In genomic region chr4:102148766-102149165, GRCm38 (mm10) we compare ENCODE assay signal across 23 mouse cellular contexts.
DNase-seq lines count a peak whose midpoint lies in the region; ATAC-seq and TF ChIP-seq lines count a peak whose summit lies in the region.
"Had no signal": no experiment of that assay in that cellular context is flagged by ENCODE, and none has a peak within 500 bp of the region (broad histone marks: within the 10 kb centered on the region; RNA-seq: fewer than 3 reads in every experiment).

No protein-coding gene starts in this region.

- H3K9me3 ChIP-seq in midbrain, embryonic 14.5 days (ENCODE audit: control insufficient read depth, low read length), result no peaks in the 10 kb centered on the region
- H3K9me3 ChIP-seq: embryonic facial prominence, embryonic 15.5 days; hindbrain, embryonic 15.5 days; limb, embryonic 10.5 days; stomach, embryonic 15.5 days had no signal

- H3K27me3 ChIP-seq in thymus, adult 2 months (ENCODE audit: control insufficient read depth, insufficient read depth, low read length), result no peaks in the 10 kb centered on the region
- H3K27me3 ChIP-seq in midbrain, embryonic 14.5 days (ENCODE audit: control insufficient read depth, insufficient read depth, low read length), result no peaks in the 10 kb centered on the region
- H3K27me3 ChIP-seq: embryonic facial prominence, embryonic 15.5 days; hindbrain, embryonic 15.5 days; stomach, embryonic 15.5 days had no signal

- no peak for TF ChIP-seq POLR2A in brain, embryonic 14.5 days (IDR thresholded peaks at IDR 0.05; ENCODE audit: borderline replicate concordance, extremely low read depth, insufficient read depth, insufficient read length, poor library complexity, severe bottlenecking)
- TF ChIP-seq POLR2A in thymus, adult 2 months (IDR thresholded peaks at IDR 0.05; ENCODE audit: control insufficient read depth, extremely low read depth, insufficient read depth, low read length, poor library complexity), result no peak

- ATAC-seq in midbrain, embryonic 14.5 days (ENCODE audit: low FRiP score, low TSS enrichment), result no peak
- ATAC-seq in megakaryocyte-erythroid progenitor cell, adult 5-6 weeks (replicated peaks; ENCODE audit: low FRiP score, low TSS enrichment, poor library complexity, severe bottlenecking), result no peak
- ATAC-seq: forebrain, embryonic 16.5 days; intestine, embryonic 16.5 days; liver, postnatal 0 days; midbrain, embryonic 16.5 days had no signal

- H3K4me1 ChIP-seq in thymus, adult 2 months (replicated peaks; ENCODE audit: control insufficient read depth, insufficient read depth, low read length), result no peaks in the 10 kb centered on the region
- H3K4me1 ChIP-seq in midbrain, embryonic 14.5 days (ENCODE audit: control insufficient read depth, insufficient read depth, low read length), result no peaks in the 10 kb centered on the region
- H3K4me1 ChIP-seq: embryonic facial prominence, embryonic 15.5 days; hindbrain, embryonic 15.5 days; limb, embryonic 10.5 days; stomach, embryonic 15.5 days had no signal

- WGBS in thymus, adult 2 months, result 87% methylated on average over 4 of the region's 4 CpGs
- WGBS in midbrain, embryonic 14.5 days, result 77% methylated on average over 4 of the region's 4 CpGs

- no peak overlapping the region for H3K27ac ChIP-seq in thymus, adult 2 months (ENCODE audit: control insufficient read depth, insufficient read depth, low read length)
- no peak overlapping the region for H3K27ac ChIP-seq in midbrain, embryonic 14.5 days (replicated peaks; ENCODE audit: low read depth, low read length)
- H3K27ac ChIP-seq: embryonic facial prominence, embryonic 15.5 days; heart, adult 2 months; hindbrain, embryonic 15.5 days; limb, embryonic 10.5 days; stomach, embryonic 15.5 days had no signal

- peak; percentile 12 for DNase-seq in brain, embryonic 14.5 days (ENCODE audit: low read depth)
- peak; percentile 11 to 41 for DNase-seq in frontal cortex, postnatal 10 days (ENCODE audit: low spot score in 2 of 2)
- peak; percentile 76 to 84 for DNase-seq in left cerebral cortex, adult 9 months (ENCODE audit: low spot score in 2 of 2)
- peak; percentile 62 for DNase-seq in right cerebral cortex, postnatal 25 days
- DNase-seq in thymus, adult 2 months, result no peak
- DNase-seq in midbrain, embryonic 14.5 days, result no peak
- DNase-seq: adrenal gland, adult 8-10 months; cerebellum, adult 11 months; cerebellum, postnatal 25 days; embryo, embryonic 11 days; gastrocnemius, postnatal 14 days; heart, adult 2 months; heart, postnatal 36 days; liver, postnatal 0 days; lung, postnatal 14 days had no signal

- no peak for TF ChIP-seq CTCF in brain, embryonic 14.5 days (IDR thresholded peaks at IDR 0.05; ENCODE audit: borderline replicate concordance, extremely low read depth, insufficient read depth, insufficient read length)
- TF ChIP-seq CTCF in thymus, adult 2 months (IDR thresholded peaks at IDR 0.05; ENCODE audit: borderline replicate concordance, control insufficient read depth, extremely low read depth, insufficient read depth, low read length, poor library complexity), result no peak

- no peak overlapping the region for H3K4me3 ChIP-seq in thymus, adult 2 months (ENCODE audit: control insufficient read depth, insufficient read depth, low read length)
- H3K4me3 ChIP-seq in midbrain, embryonic 14.5 days (replicated peaks; ENCODE audit: low read depth, low read length), result no peak overlapping the region
- H3K4me3 ChIP-seq: embryonic facial prominence, embryonic 15.5 days; heart, adult 2 months; hindbrain, embryonic 15.5 days; limb, embryonic 10.5 days; stomach, embryonic 15.5 days had no signal

- H3K4me2 ChIP-seq in midbrain, embryonic 14.5 days (ENCODE audit: low read length), result no peak overlapping the region
- H3K4me2 ChIP-seq: embryonic facial prominence, embryonic 15.5 days; hindbrain, embryonic 15.5 days; stomach, embryonic 15.5 days had no signal

- H3K9ac ChIP-seq in midbrain, embryonic 14.5 days (replicated peaks; ENCODE audit: low read length), result no peak overlapping the region
- H3K9ac ChIP-seq: embryonic facial prominence, embryonic 15.5 days; hindbrain, embryonic 15.5 days; liver, postnatal 0 days; stomach, embryonic 15.5 days had no signal

- H3K36me3 ChIP-seq in thymus, adult 2 months (ENCODE audit: control insufficient read depth, insufficient read depth, low read length), result no peaks in the 10 kb centered on the region
- no peaks in the 10 kb centered on the region for H3K36me3 ChIP-seq in midbrain, embryonic 14.5 days (ENCODE audit: control insufficient read depth, insufficient read depth, low read length)
- H3K36me3 ChIP-seq: embryonic facial prominence, embryonic 15.5 days; hindbrain, embryonic 15.5 days; limb, embryonic 10.5 days; stomach, embryonic 15.5 days had no signal

Comparison
In these comparisons a context has a peak if more than half of its experiments do, and no peak if none do; other contexts are left out.
1. DNase-seq: peak in brain, embryonic 14.5 days (single experiment), frontal cortex, postnatal 10 days (2 of 2), left cerebral cortex, adult 9 months (2 of 2) and right cerebral cortex, postnatal 25 days (single experiment); none in thymus, adult 2 months (single experiment) and midbrain, embryonic 14.5 days (single experiment).